Mouse (Mus musculus) hindbrain, embryonic 14.5 days (tissue): ENCODE measurements around the gene Efnb1. TPM values are rescaled to one million over a fixed set of nuclear protein-coding genes. Genes with fewer than 3 reads are reported as not detected.

Experiments used
- ATAC-seq: fragments of 200-750 bp; cut with Nextera tagmentation; 2 replicates; pipeline ENCODE4 v1.8.0; 2017; ENCODE audit warnings: moderate number of reproducible peaks, mild to moderate bottlenecking, moderate TSS enrichment, moderate library complexity; ENCODE audit not compliant: low FRiP score
- DNase-seq: peaks from one replicate; pipeline ENCODE4 v3.0.0-alpha.2; 2015; ENCODE audit warnings: low spot score
- H3K27ac ChIP-seq: fragments of 300-500 bp; sonication (generic); 2 replicates; pipeline ENCODE4 v1.5.1; 2014; ENCODE audit warnings: mild to moderate bottlenecking, moderate library complexity
- H3K27me3 ChIP-seq: fragments of 300-500 bp; sonication (generic); 2 replicates; pipeline ENCODE4 v1.6.1; 2014; ENCODE audit warnings: mild to moderate bottlenecking, low read length, mixed read lengths; ENCODE audit not compliant: control insufficient read depth, insufficient read depth
- H3K36me3 ChIP-seq: fragments of 300-500 bp; sonication (generic); replicated peaks from 2 replicates; pipeline ENCODE4 v1.6.1; 2014; ENCODE audit not compliant: control insufficient read depth, insufficient read depth
- H3K4me1 ChIP-seq: fragments of 300-500 bp; sonication (generic); replicated peaks from 2 replicates; pipeline ENCODE4 v1.6.1; 2014; ENCODE audit warnings: antibody characterized with exemption, low read length, mixed read lengths; ENCODE audit not compliant: control insufficient read depth, insufficient read depth
- H3K4me2 ChIP-seq: fragments of 300-500 bp; sonication (generic); replicated peaks from 2 replicates; pipeline ENCODE4 v1.6.1; 2014; ENCODE audit warnings: mild to moderate bottlenecking, moderate library complexity
- H3K4me3 ChIP-seq: fragments of 300-500 bp; sonication (generic); replicated peaks from 2 replicates; pipeline ENCODE4 v1.5.1; 2014; ENCODE audit warnings: mild to moderate bottlenecking, low read length
- H3K9ac ChIP-seq: fragments of 300-500 bp; sonication (generic); 2 replicates; pipeline ENCODE4 v1.6.1; 2014
- H3K9me3 ChIP-seq: fragments of 300-500 bp; sonication (generic); 2 replicates; pipeline ENCODE4 v1.6.1; 2016; ENCODE audit warnings: low read length; ENCODE audit not compliant: control insufficient read depth
- WGBS: fragments of 180-500 bp; shearing (Covaris S2); extraction: QIAGEN DNeasy Blood & Tissue Kit; methylation state at CpG from one replicate; pipeline ENCODE4 v1.1.7; 2014; 5-methylcytosine and 5-hydroxymethylcytosine counted together
- polyA plus RNA-seq: library from polyadenylated mRNA; unstranded; fragments of >200 nt; fragmentation: Nextera tagmentation; extraction: Ambion mirVana; gene quantifications from 2 replicates; pipeline ENCODE4 v1.2.1, GENCODE M21; 2014

Gene Efnb1
- polyA plus RNA-seq, 1 experiment from 2014 or later = 19.6 TPM

GRCm38 (mm10) chrX:99172301-99172700 is 36.4 kb downstream of the Efnb1 start:
- Histone ChIP-seq H3K4me3 (no peak overlapping the region), H3K27ac (no peak overlapping the region), H3K36me3 (no peaks in the 10 kb centered on the region), H3K27me3 (peaks cover 33% of the 10 kb centered on the region; the same call in 1 of the 2 replicates), H3K4me1 (no peaks in the 10 kb centered on the region), H3K9ac (no peak overlapping the region), H3K9me3 (no peaks in the 10 kb centered on the region), H3K4me2 (no peak overlapping the region)
- no peak for ATAC-seq
- no peak for DNase-seq
- 51% methylated on average over 5 of the region's 5 CpGs for WGBS

- 45% methylated on average over 9 of the region's 9 CpGs for WGBS
- no peak overlapping the region for H3K9ac ChIP-seq
- peaks cover 13% of the 10 kb centered on the region; the same call in 1 of the 2 replicates for H3K27me3 ChIP-seq
- DNase-seq (no peak), ATAC-seq (peak; percentile 27; the same call in 1 of the 2 replicates)
- H3K4me3 ChIP-seq = no peak overlapping the region
- no peaks in the 10 kb centered on the region for H3K9me3 ChIP-seq
- H3K27ac ChIP-seq = no peak overlapping the region
- no peaks in the 10 kb centered on the region for H3K4me1 ChIP-seq
- no peaks in the 10 kb centered on the region for H3K36me3 ChIP-seq
- no peak overlapping the region for H3K4me2 ChIP-seq
Measured at GRCm38 (mm10) chrX:99185081-99185596, 49.2 kb downstream of the Efnb1 start.

- H3K4me3 ChIP-seq = no peak overlapping the region
- 39% methylated on average over 10 of the region's 10 CpGs for WGBS
- DNase-seq (no peak), ATAC-seq (peak; percentile 40; the same call in 1 of the 2 replicates)
- no peak overlapping the region for H3K27ac ChIP-seq
- H3K9ac ChIP-seq = no peak overlapping the region
- peaks cover 18% of the 10 kb centered on the region; the same call in 1 of the 2 replicates for H3K27me3 ChIP-seq
- no peaks in the 10 kb centered on the region for H3K9me3 ChIP-seq
- H3K4me1 ChIP-seq = no peaks in the 10 kb centered on the region
- no peak overlapping the region for H3K4me2 ChIP-seq
- no peaks in the 10 kb centered on the region for H3K36me3 ChIP-seq
Measured at GRCm38 (mm10) chrX:99186497-99187435, 50.8 kb downstream of the Efnb1 start.

- Histone ChIP-seq H3K27me3 (peaks cover 40% of the 10 kb centered on the region), H3K4me1 (no peaks in the 10 kb centered on the region), H3K36me3 (no peaks in the 10 kb centered on the region), H3K4me3 (no peak overlapping the region), H3K9ac (no peak overlapping the region), H3K4me2 (no peak overlapping the region), H3K27ac (no peak overlapping the region), H3K9me3 (no peaks in the 10 kb centered on the region)
- DNase-seq (no peak), ATAC-seq (no peak)
- 79% methylated on average over 10 of the region's 10 CpGs for WGBS
Measured at GRCm38 (mm10) chrX:99191441-99192087, 55.6 kb downstream of the Efnb1 start.

GRCm38 (mm10) chrX:99196910-99197309 is 61.0 kb downstream of the Efnb1 start:
- no peak overlapping the region for H3K27ac ChIP-seq
- no peak for DNase-seq
- H3K4me1 ChIP-seq = peaks cover 5% of the 10 kb centered on the region; the same call in 1 of the 2 replicates
- ATAC-seq = no peak
- no peaks in the 10 kb centered on the region for H3K36me3 ChIP-seq
- H3K9ac ChIP-seq = no peak overlapping the region
- H3K4me2 ChIP-seq = no peak overlapping the region
- H3K4me3 ChIP-seq = no peak overlapping the region
- WGBS = 21% methylated on average over 9 of the region's 9 CpGs
- H3K27me3 ChIP-seq = peaks cover 27% of the 10 kb centered on the region
- H3K9me3 ChIP-seq = no peaks in the 10 kb centered on the region

GRCm38 (mm10) chrX:99198532-99198931 is 62.6 kb downstream of the Efnb1 start:
- Histone ChIP-seq H3K4me2 (peak overlapping the region; percentile 48), H3K36me3 (no peaks in the 10 kb centered on the region), H3K9ac (peak overlapping the region; percentile 48; the same call in 1 of the 2 replicates), H3K27me3 (peaks cover 19% of the 10 kb centered on the region), H3K27ac (peak overlapping the region; percentile 87), H3K4me3 (0 out of 2 replicates have a peak overlapping the region, but pooled peaks have one; percentile 11), H3K9me3 (no peaks in the 10 kb centered on the region), H3K4me1 (peaks cover 5% of the 10 kb centered on the region; the same call in 1 of the 2 replicates)
- no peak for DNase-seq
- 21% methylated on average over 9 of the region's 9 CpGs for WGBS
- peak; percentile 51; the same call in 1 of the 2 replicates for ATAC-seq

Other genes with a start within 250 kb of the Efnb1 start
- 39.7 and 41.6 TPM in 2 replicates for gene Ophn1, start 245.1 kb upstream of the Efnb1 start, polyA plus RNA-seq
- 19.1 and 20.2 TPM in 2 replicates for gene Yipf6, start 199.8 kb upstream of the Efnb1 start, polyA plus RNA-seq
- gene Stard8, start 132.9 kb upstream of the Efnb1 start, polyA plus RNA-seq = 3.8 and 5.5 TPM in 2 replicates